Mouse (Mus musculus): ENCODE data around the gene Shq1. TPM values are rescaled to one million over a fixed set of nuclear protein-coding genes. Genes with fewer than 3 reads are reported as not detected.

Gene Shq1
- polyA plus RNA-seq, 1 experiment, result 12.6 TPM

GRCm38 (mm10) chr6:100670370-100670841 is 551 bp downstream of the Shq1 start:
- H3K36me3 ChIP-seq (ENCODE audit: control insufficient read depth, insufficient read depth), result peaks cover 7% of the 10 kb centered on the region
- no peaks in the 10 kb centered on the region for H3K27me3 ChIP-seq (ENCODE audit: control insufficient read depth, insufficient read depth, insufficient read length)
- TF ChIP-seq CEBPB (IDR thresholded peaks at IDR 0.05; ENCODE audit: low read depth), result no peak
- TF ChIP-seq USF1 (IDR thresholded peaks at IDR 0.05; ENCODE audit: low read depth), result no peak
- no peak for TF ChIP-seq MAX (IDR thresholded peaks at IDR 0.05)
- H3K79me2 ChIP-seq (ENCODE audit: control insufficient read depth, insufficient read depth), result peaks cover 17% of the 10 kb centered on the region
- peak overlapping the region; percentile 97 for H3K4me3 ChIP-seq (ENCODE audit: insufficient read depth, poor library complexity, severe bottlenecking)
- no peaks in the 10 kb centered on the region for H3K79me3 ChIP-seq (ENCODE audit: low read depth)
- peak overlapping the region; percentile 93 for H3ac ChIP-seq (ENCODE audit: control insufficient read depth, insufficient read length, low read depth)

GRCm38 (mm10) chr6:100668858-100669257 is 2.1 kb downstream of the Shq1 start:
- Histone ChIP-seq H3K27me3 (ENCODE audit: control insufficient read depth, insufficient read depth, insufficient read length) (no peaks in the 10 kb centered on the region), H3K79me2 (ENCODE audit: control insufficient read depth, insufficient read depth) (peaks cover 17% of the 10 kb centered on the region), H3K4me3 (ENCODE audit: insufficient read depth, poor library complexity, severe bottlenecking) (no peak overlapping the region), H3ac (ENCODE audit: control insufficient read depth, insufficient read length, low read depth) (no peak overlapping the region), H3K36me3 (ENCODE audit: control insufficient read depth, insufficient read depth) (peaks cover 22% of the 10 kb centered on the region), H3K79me3 (ENCODE audit: low read depth) (no peaks in the 10 kb centered on the region)
- TF ChIP-seq FOSL1 (IDR thresholded peaks at IDR 0.05; ENCODE audit: insufficient read depth, low read length, poor library complexity, severe bottlenecking), result no peak
- TF ChIP-seq USF1 (IDR thresholded peaks at IDR 0.05; ENCODE audit: low read depth), result no peak
- TF ChIP-seq CTCF (IDR thresholded peaks at IDR 0.05; ENCODE audit: control insufficient read depth, insufficient read depth, insufficient read length), result no peak
- no peak for TF ChIP-seq MAX (IDR thresholded peaks at IDR 0.05)
- TF ChIP-seq MYOD1 (IDR thresholded peaks at IDR 0.05; ENCODE audit: control insufficient read depth, insufficient read length, low read depth), result no peak
- no peak for TF ChIP-seq CEBPB (IDR thresholded peaks at IDR 0.05; ENCODE audit: low read depth)

GRCm38 (mm10) chr6:100667644-100668043 is 3.3 kb downstream of the Shq1 start:
- Histone ChIP-seq H3K79me2 (ENCODE audit: control insufficient read depth, insufficient read depth) (peaks cover 17% of the 10 kb centered on the region), H3K79me3 (ENCODE audit: low read depth) (no peaks in the 10 kb centered on the region), H3ac (ENCODE audit: control insufficient read depth, insufficient read length, low read depth) (no peak overlapping the region), H3K27me3 (ENCODE audit: control insufficient read depth, insufficient read depth, insufficient read length) (no peaks in the 10 kb centered on the region), H3K36me3 (ENCODE audit: control insufficient read depth, insufficient read depth) (peaks cover 27% of the 10 kb centered on the region), H3K4me3 (ENCODE audit: insufficient read depth, poor library complexity, severe bottlenecking) (no peak overlapping the region)
- TF ChIP-seq MAX (IDR thresholded peaks at IDR 0.05) (no peak), CEBPB (IDR thresholded peaks at IDR 0.05; ENCODE audit: low read depth) (no peak), FOSL1 (IDR thresholded peaks at IDR 0.05; ENCODE audit: insufficient read depth, low read length, poor library complexity, severe bottlenecking) (no peak), MYOG (IDR thresholded peaks at IDR 0.05; ENCODE audit: control insufficient read depth, extremely low read depth, insufficient read length) (no peak), CTCF (IDR thresholded peaks at IDR 0.05; ENCODE audit: control insufficient read depth, insufficient read depth, insufficient read length) (no peak), MYOD1 (IDR thresholded peaks at IDR 0.05; ENCODE audit: control insufficient read depth, insufficient read length, low read depth) (no peak), USF1 (IDR thresholded peaks at IDR 0.05; ENCODE audit: low read depth) (no peak)

- Histone ChIP-seq H3ac (ENCODE audit: control insufficient read depth, insufficient read length, low read depth) (no peak overlapping the region), H3K36me3 (ENCODE audit: control insufficient read depth, insufficient read depth) (peaks cover 30% of the 10 kb centered on the region)
These were observed 8.7 kb downstream of the Shq1 start for GRCm38 (mm10) chr6:100662224-100662623.

GRCm38 (mm10) chr6:100660395-100660794 is 10.6 kb downstream of the Shq1 start:
- no peaks in the 10 kb centered on the region for H3K79me3 ChIP-seq (ENCODE audit: low read depth)
- no peaks in the 10 kb centered on the region for H3K79me2 ChIP-seq (ENCODE audit: control insufficient read depth, insufficient read depth)
- no peak overlapping the region for H3ac ChIP-seq (ENCODE audit: control insufficient read depth, insufficient read length, low read depth)
- no peak for TF ChIP-seq MYOG (IDR thresholded peaks at IDR 0.05; ENCODE audit: control insufficient read depth, extremely low read depth, insufficient read length)
- TF ChIP-seq MAX (IDR thresholded peaks at IDR 0.05), result no peak
- TF ChIP-seq USF1 (IDR thresholded peaks at IDR 0.05; ENCODE audit: low read depth), result no peak
- no peak for TF ChIP-seq MYOD1 (IDR thresholded peaks at IDR 0.05; ENCODE audit: control insufficient read depth, insufficient read length, low read depth)
- no peak for TF ChIP-seq CEBPB (IDR thresholded peaks at IDR 0.05; ENCODE audit: low read depth)
- TF ChIP-seq FOSL1 (IDR thresholded peaks at IDR 0.05; ENCODE audit: insufficient read depth, low read length, poor library complexity, severe bottlenecking), result no peak
- TF ChIP-seq CTCF (IDR thresholded peaks at IDR 0.05; ENCODE audit: control insufficient read depth, insufficient read depth, insufficient read length), result no peak
- no peaks in the 10 kb centered on the region for H3K27me3 ChIP-seq (ENCODE audit: control insufficient read depth, insufficient read depth, insufficient read length)
- no peak overlapping the region for H3K4me3 ChIP-seq (ENCODE audit: insufficient read depth, poor library complexity, severe bottlenecking)
- peaks cover 27% of the 10 kb centered on the region for H3K36me3 ChIP-seq (ENCODE audit: control insufficient read depth, insufficient read depth)

More at GRCm38 (mm10) chr6:100662224-100662623, 8.7 kb downstream of the Shq1 start:
- TF ChIP-seq CEBPB (IDR thresholded peaks at IDR 0.05; ENCODE audit: low read depth), result no peak
- TF ChIP-seq FOSL1 (IDR thresholded peaks at IDR 0.05; ENCODE audit: insufficient read depth, low read length, poor library complexity, severe bottlenecking), result no peak
- no peak for TF ChIP-seq MAX (IDR thresholded peaks at IDR 0.05)
- no peak for TF ChIP-seq USF1 (IDR thresholded peaks at IDR 0.05; ENCODE audit: low read depth)
- no peak for TF ChIP-seq CTCF (IDR thresholded peaks at IDR 0.05; ENCODE audit: control insufficient read depth, insufficient read depth, insufficient read length)
- TF ChIP-seq MYOD1 (IDR thresholded peaks at IDR 0.05; ENCODE audit: control insufficient read depth, insufficient read length, low read depth), result no peak
- TF ChIP-seq MYOG (IDR thresholded peaks at IDR 0.05; ENCODE audit: control insufficient read depth, extremely low read depth, insufficient read length), result no peak
- H3K79me3 ChIP-seq (ENCODE audit: low read depth), result no peaks in the 10 kb centered on the region
- H3K79me2 ChIP-seq (ENCODE audit: control insufficient read depth, insufficient read depth), result no peaks in the 10 kb centered on the region
- no peaks in the 10 kb centered on the region for H3K27me3 ChIP-seq (ENCODE audit: control insufficient read depth, insufficient read depth, insufficient read length)
- H3K4me3 ChIP-seq (ENCODE audit: insufficient read depth, poor library complexity, severe bottlenecking), result no peak overlapping the region

GRCm38 (mm10) chr6:100652535-100652934 is 18.4 kb downstream of the Shq1 start:
- H3K27me3 ChIP-seq (ENCODE audit: control insufficient read depth, insufficient read depth, insufficient read length), result no peaks in the 10 kb centered on the region
- TF ChIP-seq MYOG (IDR thresholded peaks at IDR 0.05; ENCODE audit: control insufficient read depth, extremely low read depth, insufficient read length), result no peak
- TF ChIP-seq USF1 (IDR thresholded peaks at IDR 0.05; ENCODE audit: low read depth), result no peak
- no peak for TF ChIP-seq CTCF (IDR thresholded peaks at IDR 0.05; ENCODE audit: control insufficient read depth, insufficient read depth, insufficient read length)
- TF ChIP-seq CEBPB (IDR thresholded peaks at IDR 0.05; ENCODE audit: low read depth), result no peak
- TF ChIP-seq MAX (IDR thresholded peaks at IDR 0.05), result no peak
- no peak for TF ChIP-seq FOSL1 (IDR thresholded peaks at IDR 0.05; ENCODE audit: insufficient read depth, low read length, poor library complexity, severe bottlenecking)
- no peak for TF ChIP-seq MYOD1 (IDR thresholded peaks at IDR 0.05; ENCODE audit: control insufficient read depth, insufficient read length, low read depth)
- no peaks in the 10 kb centered on the region for H3K79me3 ChIP-seq (ENCODE audit: low read depth)
- no peak overlapping the region for H3ac ChIP-seq (ENCODE audit: control insufficient read depth, insufficient read length, low read depth)
- no peaks in the 10 kb centered on the region for H3K79me2 ChIP-seq (ENCODE audit: control insufficient read depth, insufficient read depth)
- no peak overlapping the region for H3K4me3 ChIP-seq (ENCODE audit: insufficient read depth, poor library complexity, severe bottlenecking)
- peaks cover 5% of the 10 kb centered on the region for H3K36me3 ChIP-seq (ENCODE audit: control insufficient read depth, insufficient read depth)

Measured in C2C12 (cell line).